Mouse (Mus musculus): ENCODE data around the gene Sav1.

GRCm38 (mm10) chr12:69966071-69966470 lies 20.7 kb downstream of the Sav1 start:
- TF ChIP-seq CTCF (IDR thresholded peaks at IDR 0.05; ENCODE audit: control insufficient read depth, insufficient read depth, insufficient replicate concordance, low read depth, low read length) (no peak), POLR2A (IDR thresholded peaks at IDR 0.05; ENCODE audit: control insufficient read depth, low read depth, low read length) (no peak)
